Mouse (Mus musculus): ENCODE data around the gene Dll1.

DNA sequence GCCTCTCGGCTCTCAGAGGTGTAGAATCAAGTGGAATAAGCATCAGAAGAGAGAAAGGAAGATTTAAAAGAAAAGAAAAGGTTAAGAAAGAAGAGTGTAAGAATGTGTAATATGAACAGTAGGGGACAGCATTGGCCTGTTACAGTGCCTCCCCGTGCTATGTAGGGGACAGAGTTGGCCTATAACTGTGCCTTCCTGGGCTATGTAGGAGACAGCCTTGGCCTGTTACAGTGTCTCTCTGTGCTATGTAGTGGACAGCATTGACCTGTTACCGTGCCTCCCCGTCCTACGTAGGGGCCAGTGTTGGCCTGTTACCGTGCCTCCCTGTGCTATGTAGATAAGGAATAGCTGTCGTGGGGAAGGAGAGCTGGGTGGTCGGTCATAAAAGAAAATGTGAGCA lies 42.9 kb upstream of the Dll1 start:
- TF ChIP-seq POLR2A (IDR thresholded peaks at IDR 0.05; ENCODE audit: insufficient read length, low read depth) (no peak), TCF12 (IDR thresholded peaks at IDR 0.05; ENCODE audit: insufficient read depth, poor library complexity, severe bottlenecking) (no peak), REST (IDR thresholded peaks at IDR 0.05; ENCODE audit: insufficient read depth, insufficient read length) (no peak), MYOG (IDR thresholded peaks at IDR 0.05; ENCODE audit: control insufficient read depth in 1 of 3, insufficient read depth in 1 of 3, insufficient read length in 2 of 3, low read depth in 2 of 3) (no peak), MAX (IDR thresholded peaks at IDR 0.05; ENCODE audit: low read depth) (no peak), E2F4 (IDR thresholded peaks at IDR 0.05; ENCODE audit: insufficient read depth) (no peak), MYOD1 (IDR thresholded peaks at IDR 0.05; ENCODE audit: control insufficient read depth in 1 of 3, insufficient read length in 2 of 3, low read depth in 2 of 3) (no peak), USF1 (IDR thresholded peaks at IDR 0.05; ENCODE audit: low read depth) (no peak), SRF (IDR thresholded peaks at IDR 0.05; ENCODE audit: control insufficient read depth, insufficient read length, low read depth) (no peak)

All from myocyte (in vitro differentiated cells).